Mouse (Mus musculus): ENCODE results near the gene Elfn1.
A peak's percentile ranks its signal among the peaks of the same experiment; 100 is the strongest.

Gene Elfn1

GRCm38 (mm10) chr5:139969151-139969948 is 61.6 kb downstream of the Elfn1 start:
- DNase-seq (ENCODE audit: inconsistent age in 2 of 2, low spot score in 1 of 2): no peak

GRCm38 (mm10) chr5:139970186-139970631 is 62.5 kb downstream of the Elfn1 start:
- peak; percentile 85 to 87 for DNase-seq (ENCODE audit: inconsistent age in 2 of 2, low spot score in 1 of 2)

- DNase-seq (ENCODE audit: inconsistent age in 2 of 2, low spot score in 1 of 2): no peak
Measured at GRCm38 (mm10) chr5:139976584-139976983, 68.8 kb downstream of the Elfn1 start.

GRCm38 (mm10) chr5:139977476-139977875 is 69.7 kb downstream of the Elfn1 start:
- no peak for DNase-seq (ENCODE audit: inconsistent age in 2 of 2, low spot score in 1 of 2)

- peak in 1 of 2 experiments; percentile 54 for DNase-seq (ENCODE audit: inconsistent age in 2 of 2, low spot score in 1 of 2)
Measured at GRCm38 (mm10) chr5:139978525-139979276, 71.0 kb downstream of the Elfn1 start.

GRCm38 (mm10) chr5:139979371-139979770 is 71.6 kb downstream of the Elfn1 start:
- DNase-seq (ENCODE audit: inconsistent age in 2 of 2, low spot score in 1 of 2): no peak

- DNase-seq (ENCODE audit: inconsistent age in 2 of 2, low spot score in 1 of 2): no peak
Measured at GRCm38 (mm10) chr5:139981976-139982375, 74.2 kb downstream of the Elfn1 start.

- no peak for DNase-seq (ENCODE audit: inconsistent age in 2 of 2, low spot score in 1 of 2)
Measured at GRCm38 (mm10) chr5:139985073-139985746, 77.5 kb downstream of the Elfn1 start.

- DNase-seq (ENCODE audit: inconsistent age in 2 of 2, low spot score in 1 of 2): no peak
Measured at GRCm38 (mm10) chr5:139991531-139991930, 83.8 kb downstream of the Elfn1 start.

- peak in 1 of 2 experiments; percentile 42 for DNase-seq (ENCODE audit: inconsistent age in 2 of 2, low spot score in 1 of 2)
Measured at GRCm38 (mm10) chr5:139998321-139998720, 90.6 kb downstream of the Elfn1 start.

GRCm38 (mm10) chr5:139998916-139999315 is 91.2 kb downstream of the Elfn1 start:
- DNase-seq (ENCODE audit: inconsistent age in 2 of 2, low spot score in 1 of 2): peak in 1 of 2 experiments; percentile 14

GRCm38 (mm10) chr5:140002541-140002940 is 94.8 kb downstream of the Elfn1 start:
- no peak for DNase-seq (ENCODE audit: inconsistent age in 2 of 2, low spot score in 1 of 2)

GRCm38 (mm10) chr5:140006861-140007260 is 99.1 kb downstream of the Elfn1 start:
- no peak for DNase-seq (ENCODE audit: inconsistent age in 2 of 2, low spot score in 1 of 2)

- no peak for DNase-seq (ENCODE audit: inconsistent age in 2 of 2, low spot score in 1 of 2)
Measured at GRCm38 (mm10) chr5:140007656-140008522, 100.1 kb downstream of the Elfn1 start.

GRCm38 (mm10) chr5:140008523-140008806 is 100.7 kb downstream of the Elfn1 start:
- DNase-seq (ENCODE audit: inconsistent age in 2 of 2, low spot score in 1 of 2): no peak

- peak in 1 of 2 experiments; percentile 23 for DNase-seq (ENCODE audit: inconsistent age in 2 of 2, low spot score in 1 of 2)
Measured at GRCm38 (mm10) chr5:140009083-140009655, 101.4 kb downstream of the Elfn1 start.

GRCm38 (mm10) chr5:140010405-140010804 is 102.7 kb downstream of the Elfn1 start:
- DNase-seq (ENCODE audit: inconsistent age in 2 of 2, low spot score in 1 of 2): no peak

GRCm38 (mm10) chr5:140012286-140012967 is 104.7 kb downstream of the Elfn1 start:
- DNase-seq (ENCODE audit: inconsistent age in 2 of 2, low spot score in 1 of 2): no peak

GRCm38 (mm10) chr5:140013652-140014051 is 105.9 kb downstream of the Elfn1 start:
- DNase-seq (ENCODE audit: inconsistent age in 2 of 2, low spot score in 1 of 2): peak in 1 of 2 experiments; percentile 27

- DNase-seq (ENCODE audit: inconsistent age in 2 of 2, low spot score in 1 of 2): no peak
Measured at GRCm38 (mm10) chr5:140016896-140017295, 109.2 kb downstream of the Elfn1 start.
